Mouse (Mus musculus): Measurements from ENCODE around the gene Mkrn2os. TPM values are rescaled to one million over a fixed set of nuclear protein-coding genes. Genes with fewer than 3 reads are reported as not detected.

Mkrn2os gene
- total and polyA plus RNA-seq, 2 experiments from 2014 or later, result 0.37 TPM; not detected in 1

DNA sequence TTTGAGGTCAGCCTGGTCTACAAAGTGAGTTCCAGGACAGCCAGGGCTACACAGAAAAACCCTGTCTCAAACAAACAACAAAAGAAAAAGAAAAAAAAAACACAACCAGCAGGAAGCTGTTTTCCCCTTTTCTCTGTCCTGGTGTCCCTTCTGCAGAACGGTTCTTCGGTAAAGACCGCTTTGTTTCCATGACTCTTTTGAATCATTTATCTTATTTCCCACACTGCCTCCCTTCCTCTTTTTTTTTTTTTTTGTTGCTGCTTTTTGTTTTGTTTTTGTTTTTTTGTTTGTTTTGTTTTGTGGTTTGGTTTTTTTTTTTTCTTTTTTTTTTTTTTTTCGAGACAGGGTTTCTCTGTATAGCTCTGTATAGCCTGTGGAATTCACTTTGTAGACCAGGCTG, 876 bp upstream of the Mkrn2os start:
- Histone ChIP-seq H3K27me3 (ENCODE audit: control insufficient read depth, insufficient read depth, low read length) (no peaks in the 10 kb centered on the region), H3K4me1 (ENCODE audit: control insufficient read depth, insufficient read depth) (no peaks in the 10 kb centered on the region), H3K4me2 (ENCODE audit: low read depth, low read length) (no peak overlapping the region), H3K4me3 (ENCODE audit: low read depth, low read length) (no peak overlapping the region), H3K36me3 (replicated peaks; ENCODE audit: control insufficient read depth, insufficient read depth, low read length) (no peaks in the 10 kb centered on the region), H3K9ac (replicated peaks; ENCODE audit: low read depth, low read length) (no peak overlapping the region), H3K27ac (ENCODE audit: low read depth) (no peak overlapping the region), H3K9me3 (replicated peaks; ENCODE audit: control insufficient read depth, low read length) (no peaks in the 10 kb centered on the region)
- no peak for ATAC-seq (ENCODE audit: insufficient read depth, low read depth)
- WGBS, result 73% methylated on average over 4 of the region's 4 CpGs
- no peak for DNase-seq (ENCODE audit: low spot score)
- TF ChIP-seq CTCF (IDR thresholded peaks at IDR 0.05; ENCODE audit: low read depth) (no peak), EP300 (IDR thresholded peaks at IDR 0.05; ENCODE audit: low read depth) (no peak)

DNA sequence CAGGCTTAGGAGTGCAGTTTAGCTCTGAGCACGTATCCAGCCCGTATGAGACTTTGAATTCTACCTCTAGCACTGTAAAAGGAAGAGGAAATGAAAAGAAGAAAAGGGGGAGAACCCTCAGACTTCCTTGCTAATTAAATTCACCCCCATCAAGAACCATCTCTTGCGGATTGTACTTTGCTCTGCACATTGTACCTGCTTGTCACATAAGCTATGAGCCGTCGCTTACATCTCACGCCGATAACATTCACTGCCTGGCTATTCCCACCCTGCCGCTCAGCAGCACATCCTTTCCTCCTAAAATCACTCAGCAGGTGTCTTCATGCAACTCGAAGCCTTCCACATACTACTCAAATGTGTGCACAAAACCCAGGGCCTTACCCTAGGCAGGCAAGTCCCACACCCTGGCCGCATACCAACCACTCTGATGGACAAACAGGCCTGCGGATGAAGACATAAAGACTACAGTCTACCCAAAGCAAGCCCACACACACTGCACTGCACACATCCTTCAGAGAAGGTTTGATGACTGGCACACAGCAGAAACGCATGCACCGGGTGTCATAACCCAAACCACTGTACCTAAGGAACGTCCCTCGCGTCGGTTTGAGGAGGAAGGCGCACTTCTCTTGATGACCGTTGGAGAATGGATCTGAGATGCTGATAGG, 550 bp downstream of the Mkrn2os start:
- Histone ChIP-seq H3K4me1 (ENCODE audit: control insufficient read depth, insufficient read depth) (no peaks in the 10 kb centered on the region), H3K36me3 (replicated peaks; ENCODE audit: control insufficient read depth, insufficient read depth, low read length) (no peaks in the 10 kb centered on the region), H3K9ac (replicated peaks; ENCODE audit: low read depth, low read length) (no peak overlapping the region), H3K27me3 (ENCODE audit: control insufficient read depth, insufficient read depth, low read length) (no peaks in the 10 kb centered on the region), H3K4me2 (ENCODE audit: low read depth, low read length) (no peak overlapping the region), H3K27ac (ENCODE audit: low read depth) (no peak overlapping the region), H3K9me3 (replicated peaks; ENCODE audit: control insufficient read depth, low read length) (no peaks in the 10 kb centered on the region), H3K4me3 (ENCODE audit: low read depth, low read length) (no peak overlapping the region)
- DNase-seq (ENCODE audit: low spot score), result no peak
- ATAC-seq (ENCODE audit: insufficient read depth, low read depth), result no peak
- no peak for TF ChIP-seq CTCF (IDR thresholded peaks at IDR 0.05; ENCODE audit: low read depth)
- WGBS, result 84% methylated on average over 19 of the region's 19 CpGs

DNA sequence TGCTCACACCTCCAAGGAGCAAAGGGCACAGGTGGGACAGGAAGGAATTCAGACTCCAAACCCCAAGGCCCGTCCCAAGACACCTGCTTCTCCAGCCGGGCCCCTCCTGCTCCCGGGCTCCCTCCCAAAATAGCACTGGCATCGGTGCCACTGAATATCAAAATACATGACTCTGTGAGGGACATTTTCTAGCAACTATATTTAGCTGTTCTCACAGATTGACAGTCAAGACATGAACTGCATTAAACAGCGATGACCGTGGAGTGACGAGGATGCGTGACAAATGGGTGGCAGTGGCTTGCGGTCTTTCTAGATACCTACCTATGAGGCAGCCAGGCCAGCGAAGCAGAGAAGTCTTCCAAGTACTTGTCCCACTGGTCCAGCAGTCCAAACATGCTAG, 6.1 kb downstream of the Mkrn2os start:
- Histone ChIP-seq H3K9me3 (replicated peaks; ENCODE audit: control insufficient read depth, low read length) (no peaks in the 10 kb centered on the region), H3K9ac (replicated peaks; ENCODE audit: low read depth, low read length) (no peak overlapping the region), H3K27ac (ENCODE audit: low read depth) (peak overlapping the region; percentile 56), H3K27me3 (ENCODE audit: control insufficient read depth, insufficient read depth, low read length) (no peaks in the 10 kb centered on the region), H3K4me2 (ENCODE audit: low read depth, low read length) (peak overlapping the region; percentile 44), H3K4me3 (ENCODE audit: low read depth, low read length) (no peak overlapping the region), H3K36me3 (replicated peaks; ENCODE audit: control insufficient read depth, insufficient read depth, low read length) (no peaks in the 10 kb centered on the region), H3K4me1 (ENCODE audit: control insufficient read depth, insufficient read depth) (0 out of 2 replicates have a peak, but pooled peaks cover 3% of the 10 kb centered on the region)
- 35% methylated on average over 10 of the region's 10 CpGs for WGBS
- DNase-seq (ENCODE audit: low spot score), result peak; percentile 68
- TF ChIP-seq CTCF (IDR thresholded peaks at IDR 0.05; ENCODE audit: low read depth) (no peak), EP300 (IDR thresholded peaks at IDR 0.05; ENCODE audit: low read depth) (no peak)
- ATAC-seq (ENCODE audit: insufficient read depth, low read depth), result peak; percentile 73

DNA sequence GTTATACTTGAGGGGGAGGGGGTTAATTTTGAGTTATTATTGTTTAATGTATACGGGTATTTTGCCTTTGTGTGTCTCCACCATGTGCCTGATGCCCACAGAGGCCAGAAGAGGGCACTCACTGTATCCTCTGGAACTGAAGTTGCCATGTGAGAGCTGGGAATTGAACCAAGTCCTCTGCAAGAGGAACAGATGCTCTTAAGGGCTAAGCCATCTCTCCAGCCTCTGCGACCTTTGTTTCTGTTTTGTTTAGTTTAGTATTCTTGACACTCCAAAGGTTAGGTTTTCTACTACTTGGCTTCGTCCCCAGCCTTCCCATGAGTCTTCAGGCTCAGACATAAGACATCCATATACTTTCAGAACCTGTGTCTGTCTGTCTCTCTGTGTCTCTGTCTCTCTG, 8.2 kb downstream of the Mkrn2os start:
- Histone ChIP-seq H3K36me3 (replicated peaks; ENCODE audit: control insufficient read depth, insufficient read depth, low read length) (peaks cover 7% of the 10 kb centered on the region; the same call in 1 of the 2 replicates), H3K4me2 (ENCODE audit: low read depth, low read length) (no peak overlapping the region), H3K9me3 (replicated peaks; ENCODE audit: control insufficient read depth, low read length) (no peaks in the 10 kb centered on the region), H3K9ac (replicated peaks; ENCODE audit: low read depth, low read length) (no peak overlapping the region), H3K27me3 (ENCODE audit: control insufficient read depth, insufficient read depth, low read length) (no peaks in the 10 kb centered on the region), H3K4me1 (ENCODE audit: control insufficient read depth, insufficient read depth) (0 out of 2 replicates have a peak, but pooled peaks cover 3% of the 10 kb centered on the region), H3K27ac (ENCODE audit: low read depth) (no peak overlapping the region), H3K4me3 (ENCODE audit: low read depth, low read length) (no peak overlapping the region)
- 84% methylated on average over 3 of the region's 3 CpGs for WGBS
- no peak for DNase-seq (ENCODE audit: low spot score)
- no peak for TF ChIP-seq CTCF (IDR thresholded peaks at IDR 0.05; ENCODE audit: low read depth)
- no peak for TF ChIP-seq EP300 (IDR thresholded peaks at IDR 0.05; ENCODE audit: low read depth)
- no peak for ATAC-seq (ENCODE audit: insufficient read depth, low read depth)

DNA sequence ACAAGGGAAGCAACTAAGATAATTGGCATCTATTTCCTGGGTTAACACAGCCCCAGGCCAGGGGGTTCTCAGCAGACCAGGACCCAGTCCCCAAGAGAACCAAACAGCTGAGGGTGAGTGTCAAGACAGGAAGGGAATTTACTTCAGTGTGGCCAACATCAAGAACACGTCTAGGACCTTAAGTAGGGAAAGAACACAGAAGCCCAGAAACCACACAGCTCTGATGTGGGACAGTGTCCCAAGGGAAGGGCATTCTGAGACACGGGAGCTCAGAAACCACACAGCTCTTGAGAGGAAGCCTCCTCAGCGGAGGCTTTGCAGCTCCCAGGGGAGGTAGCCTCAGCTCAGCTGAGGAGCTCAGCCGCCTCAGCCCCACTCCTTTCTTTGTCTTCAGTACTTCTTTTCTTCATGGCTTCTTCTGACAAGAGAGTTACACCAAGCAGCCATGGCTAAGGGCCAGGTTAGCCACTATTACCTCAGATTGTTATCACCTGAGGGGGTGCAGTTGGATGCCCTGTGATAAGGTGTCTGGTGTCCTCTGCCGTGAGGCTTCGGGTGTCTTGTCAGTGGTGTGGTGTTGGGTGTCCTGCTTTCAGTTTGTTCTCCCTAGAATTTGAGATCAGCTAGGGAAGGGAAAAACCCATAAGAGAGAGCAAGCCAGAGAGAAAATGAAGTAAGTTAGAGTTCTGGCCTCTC, 8.8 kb downstream of the Mkrn2os start:
- 75% methylated on average over 6 of the region's 6 CpGs for WGBS
- no peak for ATAC-seq (ENCODE audit: insufficient read depth, low read depth)
- DNase-seq (ENCODE audit: low spot score), result no peak
- Histone ChIP-seq H3K9ac (replicated peaks; ENCODE audit: low read depth, low read length) (no peak overlapping the region), H3K9me3 (replicated peaks; ENCODE audit: control insufficient read depth, low read length) (no peaks in the 10 kb centered on the region), H3K27ac (ENCODE audit: low read depth) (no peak overlapping the region), H3K27me3 (ENCODE audit: control insufficient read depth, insufficient read depth, low read length) (no peaks in the 10 kb centered on the region), H3K36me3 (replicated peaks; ENCODE audit: control insufficient read depth, insufficient read depth, low read length) (peaks cover 9% of the 10 kb centered on the region; the same call in 1 of the 2 replicates), H3K4me1 (ENCODE audit: control insufficient read depth, insufficient read depth) (0 out of 2 replicates have a peak, but pooled peaks cover 3% of the 10 kb centered on the region), H3K4me3 (ENCODE audit: low read depth, low read length) (no peak overlapping the region), H3K4me2 (ENCODE audit: low read depth, low read length) (no peak overlapping the region)
- no peak for TF ChIP-seq CTCF (IDR thresholded peaks at IDR 0.05; ENCODE audit: low read depth)
- TF ChIP-seq EP300 (IDR thresholded peaks at IDR 0.05; ENCODE audit: low read depth), result no peak
